Mouse (Mus musculus) liver, embryonic 13.5 days (tissue): Measurements from ENCODE around the gene Hspb1. TPM values are rescaled to one million over a fixed set of nuclear protein-coding genes. Genes with fewer than 3 reads are reported as not detected.
A peak's percentile ranks its signal among the peaks of the same experiment; 100 is the strongest.

Experiments
- ATAC-seq: fragments of 200-750 bp; cut with Nextera tagmentation; 2 replicates; pipeline ENCODE4 v1.8.0; 2017; ENCODE audit warnings: low read depth, mild to moderate bottlenecking, moderate number of reproducible peaks, moderate library complexity
- DNase-seq: peaks from one replicate; pipeline ENCODE4 v3.0.0; 2022
- H3K27ac ChIP-seq: fragments of 300-500 bp; sonication (generic); 2 replicates; pipeline ENCODE4 v1.5.1; 2015; ENCODE audit warnings: moderate library complexity, mild to moderate bottlenecking, inconsistent platforms
- H3K27me3 ChIP-seq: fragments of 300-500 bp; sonication (generic); 2 replicates; pipeline ENCODE4 v1.6.1; 2015; ENCODE audit warnings: mild to moderate bottlenecking, inconsistent platforms
- H3K36me3 ChIP-seq: fragments of 300-500 bp; sonication (generic); 2 replicates; pipeline ENCODE4 v1.6.1; 2015; ENCODE audit warnings: mild to moderate bottlenecking, inconsistent platforms
- H3K4me1 ChIP-seq: fragments of 300-500 bp; sonication (generic); replicated peaks from 2 replicates; pipeline ENCODE4 v1.6.1; 2015; ENCODE audit warnings: inconsistent platforms
- H3K4me2 ChIP-seq: fragments of 300-500 bp; sonication (generic); 2 replicates; pipeline ENCODE4 v1.6.1; 2015; ENCODE audit warnings: inconsistent platforms, mild to moderate bottlenecking, moderate library complexity
- H3K4me3 ChIP-seq: fragments of 300-500 bp; sonication (generic); replicated peaks from 2 replicates; pipeline ENCODE4 v1.5.1; 2015; ENCODE audit warnings: mild to moderate bottlenecking, inconsistent platforms
- H3K9ac ChIP-seq: fragments of 300-500 bp; sonication (generic); 2 replicates; pipeline ENCODE4 v1.6.1; 2015; ENCODE audit warnings: mild to moderate bottlenecking, inconsistent platforms
- H3K9me3 ChIP-seq: fragments of 300-500 bp; sonication (generic); replicated peaks from 2 replicates; pipeline ENCODE4 v1.6.1; 2016; ENCODE audit warnings: inconsistent platforms
- WGBS: fragments of 180-500 bp; shearing (Covaris S2); methylation state at CpG from one replicate; pipeline ENCODE4 v1.1.7; 2015; ENCODE audit not compliant: insufficient replicate concordance; 5-methylcytosine and 5-hydroxymethylcytosine counted together
- polyA plus RNA-seq: library from polyadenylated mRNA; unstranded; fragments of >200 nt; fragmentation: Nextera tagmentation; extraction: Ambion mirVana; gene quantifications from 2 replicates; pipeline ENCODE4 v1.2.1, GENCODE M21; 2015

The Hspb1 gene
- polyA plus RNA-seq, 1 experiment from 2014 or later: 7.3 TPM

GRCm38 (mm10) chr5:135903551-135904151, 15.9 kb downstream of the Hspb1 start:
- peak overlapping the region; percentile 57 for H3K4me2 ChIP-seq
- H3K36me3 ChIP-seq: peaks cover 30% of the 10 kb centered on the region
- H3K4me1 ChIP-seq: peaks cover 50% of the 10 kb centered on the region
- H3K9me3 ChIP-seq: no peaks in the 10 kb centered on the region
- WGBS: 4% methylated on average over 30 of the region's 30 CpGs
- DNase-seq (peak; percentile 60), ATAC-seq (peak; percentile 79)
- H3K27me3 ChIP-seq: no peaks in the 10 kb centered on the region
- peak overlapping the region; percentile 31 for H3K4me3 ChIP-seq
- H3K27ac ChIP-seq: no peak overlapping the region
- H3K9ac ChIP-seq: peak overlapping the region; percentile 7

- Histone ChIP-seq H3K9ac (no peak overlapping the region), H3K9me3 (no peaks in the 10 kb centered on the region), H3K27ac (no peak overlapping the region), H3K4me3 (no peak overlapping the region), H3K4me1 (peaks cover 54% of the 10 kb centered on the region), H3K27me3 (no peaks in the 10 kb centered on the region), H3K36me3 (peaks cover 35% of the 10 kb centered on the region), H3K4me2 (no peak overlapping the region)
- DNase-seq (no peak), ATAC-seq (no peak)
- WGBS: 60% methylated on average over 5 of the region's 5 CpGs
Measured at GRCm38 (mm10) chr5:135904259-135904658, 16.5 kb downstream of the Hspb1 start.

GRCm38 (mm10) chr5:135905320-135906225, 17.9 kb downstream of the Hspb1 start:
- Histone ChIP-seq H3K9me3 (no peaks in the 10 kb centered on the region), H3K36me3 (peaks cover 48% of the 10 kb centered on the region), H3K9ac (no peak overlapping the region), H3K4me1 (peaks cover 60% of the 10 kb centered on the region), H3K27me3 (no peaks in the 10 kb centered on the region), H3K4me3 (no peak overlapping the region), H3K27ac (0 out of 2 replicates have a peak overlapping the region, but pooled peaks have one; percentile 39), H3K4me2 (no peak overlapping the region)
- WGBS: 38% methylated on average over 8 of the region's 8 CpGs
- DNase-seq: no peak
- no peak for ATAC-seq

GRCm38 (mm10) chr5:135906846-135907245, 19.1 kb downstream of the Hspb1 start:
- Histone ChIP-seq H3K9ac (no peak overlapping the region), H3K4me3 (no peak overlapping the region), H3K27me3 (no peaks in the 10 kb centered on the region), H3K9me3 (no peaks in the 10 kb centered on the region), H3K4me2 (no peak overlapping the region), H3K27ac (peak overlapping the region; percentile 44), H3K36me3 (peaks cover 61% of the 10 kb centered on the region), H3K4me1 (peaks cover 65% of the 10 kb centered on the region)
- 45% methylated on average over 4 of the region's 4 CpGs for WGBS
- ATAC-seq: no peak
- DNase-seq: no peak

GRCm38 (mm10) chr5:135907256-135907655, 19.5 kb downstream of the Hspb1 start:
- peaks cover 65% of the 10 kb centered on the region for H3K36me3 ChIP-seq
- no peaks in the 10 kb centered on the region for H3K27me3 ChIP-seq
- H3K9ac ChIP-seq: no peak overlapping the region
- DNase-seq (no peak), ATAC-seq (peak; percentile 14; the same call in 1 of the 2 replicates)
- peaks cover 65% of the 10 kb centered on the region for H3K4me1 ChIP-seq
- peak overlapping the region; percentile 44 for H3K27ac ChIP-seq
- no peak overlapping the region for H3K4me3 ChIP-seq
- 64% methylated on average over 13 of the region's 13 CpGs for WGBS
- no peaks in the 10 kb centered on the region for H3K9me3 ChIP-seq
- no peak overlapping the region for H3K4me2 ChIP-seq

DNA sequence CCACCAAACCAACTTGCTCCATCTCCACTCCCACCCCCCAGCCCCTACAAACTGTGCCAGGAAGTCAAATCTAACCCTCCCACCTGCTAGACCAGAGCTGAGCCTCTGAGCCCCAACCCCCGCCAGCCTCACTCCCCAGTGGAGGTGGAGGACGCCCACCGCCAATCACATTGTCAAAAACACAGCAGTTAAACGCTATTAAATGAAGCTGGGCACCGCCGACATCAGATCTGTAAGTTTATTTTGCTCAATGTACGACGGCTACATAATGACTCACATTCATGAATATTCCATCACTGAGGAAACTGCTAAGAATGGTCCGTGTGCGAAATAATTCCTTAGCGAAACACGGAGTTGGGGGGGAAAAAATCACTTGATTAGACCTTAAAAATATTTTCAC, 20.5 kb downstream of the Hspb1 start:
- Histone ChIP-seq H3K9me3 (no peaks in the 10 kb centered on the region), H3K27me3 (no peaks in the 10 kb centered on the region), H3K4me3 (no peak overlapping the region), H3K36me3 (peaks cover 71% of the 10 kb centered on the region), H3K4me2 (no peak overlapping the region), H3K27ac (peak overlapping the region; percentile 29; the same call in 1 of the 2 replicates), H3K4me1 (peaks cover 73% of the 10 kb centered on the region), H3K9ac (no peak overlapping the region)
- 76% methylated on average over 12 of the region's 12 CpGs for WGBS
- no peak for DNase-seq
- no peak for ATAC-seq

- Histone ChIP-seq H3K9ac (no peak overlapping the region), H3K9me3 (no peaks in the 10 kb centered on the region), H3K4me2 (no peak overlapping the region), H3K36me3 (peaks cover 78% of the 10 kb centered on the region), H3K4me3 (no peak overlapping the region), H3K4me1 (peaks cover 73% of the 10 kb centered on the region), H3K27me3 (no peaks in the 10 kb centered on the region), H3K27ac (peak overlapping the region; percentile 44)
- ATAC-seq: no peak
- 87% methylated on average over 16 of the region's 16 CpGs for WGBS
- DNase-seq: no peak
Measured at GRCm38 (mm10) chr5:135908989-135909388, 21.3 kb downstream of the Hspb1 start.

DNA sequence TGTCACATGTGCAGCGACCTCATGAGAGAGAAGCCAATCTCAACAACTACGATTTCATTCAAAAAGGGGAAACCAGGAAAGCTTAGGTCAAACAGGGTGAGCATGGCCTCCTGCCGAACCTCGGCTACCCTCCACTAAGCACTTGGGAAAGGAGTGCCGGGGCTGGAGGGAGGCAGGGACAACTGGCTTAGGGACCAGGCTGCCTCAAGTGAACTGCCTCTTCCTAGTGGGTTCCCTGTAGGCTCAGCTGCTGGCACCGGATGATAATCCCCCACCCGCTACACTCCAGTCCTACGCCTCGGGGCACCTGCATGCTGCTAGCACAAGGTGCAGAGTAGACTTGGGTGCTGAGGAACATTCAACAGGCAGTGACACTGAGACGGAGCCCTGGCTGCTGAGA, 21.9 kb downstream of the Hspb1 start:
- Histone ChIP-seq H3K4me1 (peaks cover 73% of the 10 kb centered on the region), H3K9ac (no peak overlapping the region), H3K4me2 (no peak overlapping the region), H3K27ac (no peak overlapping the region), H3K4me3 (no peak overlapping the region), H3K36me3 (peaks cover 81% of the 10 kb centered on the region), H3K27me3 (no peaks in the 10 kb centered on the region), H3K9me3 (no peaks in the 10 kb centered on the region)
- DNase-seq: no peak
- WGBS: 82% methylated on average over 10 of the region's 10 CpGs
- ATAC-seq: no peak

GRCm38 (mm10) chr5:135910813-135911212, 23.1 kb downstream of the Hspb1 start:
- no peak overlapping the region for H3K27ac ChIP-seq
- no peaks in the 10 kb centered on the region for H3K27me3 ChIP-seq
- no peaks in the 10 kb centered on the region for H3K9me3 ChIP-seq
- no peak overlapping the region for H3K9ac ChIP-seq
- no peak for DNase-seq
- H3K4me2 ChIP-seq: no peak overlapping the region
- H3K4me3 ChIP-seq: no peak overlapping the region
- ATAC-seq: no peak
- 88% methylated on average over 25 of the region's 25 CpGs for WGBS
- H3K4me1 ChIP-seq: peaks cover 79% of the 10 kb centered on the region
- peaks cover 81% of the 10 kb centered on the region for H3K36me3 ChIP-seq

- Histone ChIP-seq H3K4me2 (no peak overlapping the region), H3K9ac (no peak overlapping the region), H3K27me3 (no peaks in the 10 kb centered on the region), H3K4me1 (peaks cover 79% of the 10 kb centered on the region), H3K36me3 (peaks cover 83% of the 10 kb centered on the region), H3K9me3 (no peaks in the 10 kb centered on the region), H3K27ac (no peak overlapping the region), H3K4me3 (no peak overlapping the region)
- WGBS: 82% methylated on average over 11 of the region's 11 CpGs
- no peak for DNase-seq
- ATAC-seq: no peak
Measured at GRCm38 (mm10) chr5:135911633-135912220, 24.0 kb downstream of the Hspb1 start.

GRCm38 (mm10) chr5:135913201-135913600, 25.5 kb downstream of the Hspb1 start:
- H3K9me3 ChIP-seq: no peaks in the 10 kb centered on the region
- H3K27me3 ChIP-seq: no peaks in the 10 kb centered on the region
- no peak overlapping the region for H3K9ac ChIP-seq
- H3K4me3 ChIP-seq: no peak overlapping the region
- H3K4me1 ChIP-seq: peaks cover 70% of the 10 kb centered on the region
- no peak for ATAC-seq
- peaks cover 83% of the 10 kb centered on the region for H3K36me3 ChIP-seq
- no peak for DNase-seq
- no peak overlapping the region for H3K4me2 ChIP-seq
- 43% methylated on average over 5 of the region's 5 CpGs for WGBS
- H3K27ac ChIP-seq: 0 out of 2 replicates have a peak overlapping the region, but pooled peaks have one; percentile 50
